Mouse (Mus musculus): ENCODE results near the gene C4b.
"Not testable (repeated sequence)": the region's sequence is repeated elsewhere in the genome, so short reads cannot be mapped to it uniquely, and the experiment has no call there.

Gene C4b

GRCm38 (mm10) chr17:34743719-34744118, at the start of gene C4b:
Gene C4b (minus strand): TSS chr17:34743882.
- in situ Hi-C loops (cut with MboI, MseI): no loop called here

- in situ Hi-C loops (cut with MboI, MseI): no loop called here
Observed at GRCm38 (mm10) chr17:34777680-34778325, 34.1 kb upstream of the C4b start.

DNA sequence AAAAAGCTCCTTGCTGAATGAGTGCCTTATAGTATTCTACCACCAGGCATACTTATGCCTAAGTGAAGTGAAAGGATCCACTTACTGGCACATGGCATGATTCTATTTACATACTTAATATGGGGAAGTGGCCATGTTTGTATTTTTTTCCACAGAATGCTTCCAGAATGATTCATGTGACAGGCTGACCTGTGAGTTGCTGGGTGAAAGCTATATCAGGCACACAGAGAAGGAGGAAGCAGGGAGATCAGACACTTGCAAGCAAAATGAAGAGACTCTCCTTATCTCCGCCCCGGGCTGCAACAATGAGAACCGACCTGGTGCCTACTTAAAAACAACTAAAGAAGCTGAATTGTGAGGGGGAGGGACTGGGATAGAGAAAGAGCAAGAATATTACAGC, 17.8 kb upstream of the C4b start:
- in situ Hi-C loops (cut with MboI, MseI): no loop called here

DNA sequence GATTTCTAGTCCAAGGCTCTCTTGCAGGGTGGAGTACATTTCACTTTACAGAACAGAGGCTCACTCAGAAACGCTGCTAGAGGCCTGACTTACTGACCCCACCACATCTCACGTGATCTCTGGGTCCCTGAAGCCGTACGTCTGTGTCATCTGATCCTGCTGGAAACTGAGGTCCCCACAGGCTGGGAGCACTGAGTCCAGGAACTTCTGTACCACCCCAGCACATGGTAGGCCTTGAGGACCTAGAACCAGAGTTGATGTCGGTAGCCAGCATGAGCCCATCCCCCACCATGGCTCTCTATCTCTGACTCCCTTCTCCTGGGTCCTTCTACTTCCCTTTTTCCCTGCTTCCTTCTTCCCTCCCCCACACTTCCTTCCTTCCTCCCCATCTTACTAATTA, 2.8 kb upstream of the C4b start:
- in situ Hi-C loops (cut with MboI, MseI): no loop called here

- in situ Hi-C loops (cut with MboI, MseI): not testable (repeated sequence)
Observed at GRCm38 (mm10) chr17:34745166-34745565, 1.5 kb upstream of the C4b start.

GRCm38 (mm10) chr17:34744611-34745010, 929 bp upstream of the C4b start:
- in situ Hi-C loops (cut with MboI, MseI): not testable (repeated sequence)

DNA sequence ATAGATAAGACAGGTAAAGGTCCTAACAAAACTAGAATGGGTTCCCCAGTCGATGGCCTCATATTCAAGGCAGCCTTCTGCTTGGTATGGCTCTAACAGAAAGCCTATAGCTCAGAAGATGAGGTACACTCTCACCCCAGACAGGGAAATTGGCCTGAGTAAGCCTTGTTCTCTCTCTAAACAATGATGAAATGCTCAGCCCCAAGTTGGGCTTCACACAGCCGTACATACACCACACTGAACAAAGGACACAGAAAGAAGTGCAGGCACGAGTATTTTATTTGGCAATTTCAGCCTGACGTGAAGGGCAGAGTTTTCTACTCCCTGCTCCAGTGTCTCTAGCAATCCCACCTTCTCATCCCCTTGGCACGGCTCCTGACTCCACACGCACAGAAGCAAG, 524 bp upstream of the C4b start:
- in situ Hi-C loops (cut with MboI, MseI): no loop called here

DNA sequence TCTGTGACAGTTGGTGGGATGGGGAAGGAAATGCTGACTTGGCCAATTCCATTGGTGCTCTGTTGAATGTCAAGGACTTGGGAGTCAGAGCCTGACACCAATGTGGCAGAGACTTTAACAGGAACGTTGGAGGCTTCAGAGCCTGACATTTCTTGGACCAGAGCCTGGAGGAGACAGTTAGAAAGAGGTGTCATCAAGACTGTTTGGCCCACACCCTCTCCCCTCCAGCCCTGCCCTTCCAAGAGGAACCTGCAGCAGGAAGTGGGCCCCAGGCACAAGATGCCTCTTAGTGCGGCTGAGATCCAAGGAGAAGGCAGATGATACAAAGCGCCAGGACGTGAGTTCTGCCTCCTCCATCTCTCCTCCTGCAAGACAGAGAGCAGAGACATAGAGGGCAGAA, 3.4 kb downstream of the C4b start:
- in situ Hi-C loops (cut with MboI, MseI): no loop called here

DNA sequence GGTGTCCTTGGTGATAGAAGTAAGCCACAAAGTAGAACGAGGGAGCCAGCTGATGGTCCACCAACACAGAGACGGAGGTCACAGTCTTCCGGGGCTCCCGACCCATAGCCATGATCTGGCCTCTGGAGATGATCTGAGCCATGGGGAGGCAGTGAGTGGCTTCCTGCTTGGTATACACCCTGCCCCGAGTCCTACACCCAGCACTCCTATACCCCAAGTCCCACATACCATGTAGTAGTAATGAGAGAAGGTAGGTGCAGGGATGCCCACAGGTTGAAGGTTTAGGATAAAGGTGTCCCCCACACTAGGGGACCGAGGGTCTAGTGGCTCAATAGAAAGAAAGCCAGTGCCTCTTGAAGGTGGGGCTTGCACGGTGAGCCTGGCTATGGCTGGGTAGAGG, 4.0 kb downstream of the C4b start:
- in situ Hi-C loops (cut with MboI, MseI): loop anchor here (5.0 kb wide), 1 partner anchor 78 kb away; no protein-coding TSS in a partner anchor

GRCm38 (mm10) chr17:34737466-34737865, 6.2 kb downstream of the C4b start:
- in situ Hi-C loops (cut with MboI, MseI): loop anchor here (5.0 kb wide), 1 partner anchor 80 kb away; no protein-coding TSS in a partner anchor

GRCm38 (mm10) chr17:34729779-34730553, 13.7 kb downstream of the C4b start:
- in situ Hi-C loops (cut with MboI, MseI): not testable (repeated sequence)

GRCm38 (mm10) chr17:34729155-34729554, 14.5 kb downstream of the C4b start:
- in situ Hi-C loops (cut with MboI, MseI): not testable (repeated sequence)

DNA sequence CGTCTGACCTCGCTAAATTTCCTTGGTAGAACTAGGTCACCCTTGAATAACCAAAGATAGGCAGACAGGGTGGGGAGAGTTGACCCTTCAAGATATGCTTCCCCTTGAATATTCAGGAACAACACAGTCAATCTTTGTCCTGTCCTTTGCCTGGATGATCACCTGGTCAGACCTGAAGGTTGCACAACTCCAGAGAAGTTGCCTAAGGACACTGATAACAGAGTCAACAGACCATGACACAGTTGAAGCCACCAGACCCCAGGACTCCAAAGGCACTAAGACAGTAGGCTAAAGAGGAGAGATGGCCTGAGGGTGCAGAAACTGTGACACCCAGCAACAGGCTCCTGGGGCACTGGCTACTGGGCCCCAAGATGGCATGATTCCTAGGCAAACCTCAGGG, 15.8 kb downstream of the C4b start:
- in situ Hi-C loops (cut with MboI, MseI): no loop called here

DNA sequence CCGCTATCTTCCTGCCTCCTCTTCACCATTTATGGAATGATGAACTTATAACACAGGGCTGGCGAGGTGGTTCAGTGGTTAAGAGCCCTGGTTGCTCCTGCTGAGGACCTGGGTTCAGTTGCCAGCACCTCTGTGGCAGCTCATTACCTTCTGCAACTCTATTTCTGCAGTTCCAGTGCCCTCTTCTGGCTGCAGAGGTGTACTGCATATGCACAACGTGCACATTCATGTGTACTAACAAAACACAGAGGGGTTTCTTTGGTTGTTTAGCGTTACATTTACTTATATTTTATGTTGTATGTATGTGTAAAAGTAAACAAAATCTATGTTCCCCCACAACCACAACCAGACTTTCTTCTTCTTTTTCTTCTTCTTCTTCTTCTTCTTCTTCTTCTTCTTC, 20.6 kb downstream of the C4b start:
- in situ Hi-C loops (cut with MboI, MseI): no loop called here

DNA sequence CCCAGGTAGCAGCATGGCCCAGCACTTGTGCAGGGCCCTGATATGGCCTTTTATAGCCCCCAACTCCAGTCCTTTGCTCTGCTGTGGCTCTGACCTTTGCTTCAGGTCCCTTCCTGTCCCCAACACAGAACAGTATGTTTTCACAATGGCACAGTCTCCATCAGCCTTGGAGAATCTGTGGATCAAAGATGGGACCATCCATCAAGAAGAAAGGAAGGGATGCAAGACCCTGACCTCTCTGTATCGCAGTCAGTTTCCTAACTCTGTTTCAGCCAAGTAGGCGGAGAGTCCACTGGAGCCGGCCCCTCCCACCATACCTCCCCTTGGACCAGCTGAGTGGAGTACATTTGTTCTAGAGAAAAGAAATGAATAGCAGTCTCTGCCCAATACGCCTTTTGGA, 21.4 kb downstream of the C4b start:
- in situ Hi-C loops (cut with MboI, MseI): not testable (repeated sequence)

GRCm38 (mm10) chr17:34719886-34720285, 23.8 kb downstream of the C4b start:
- in situ Hi-C loops (cut with MboI, MseI): not testable (repeated sequence)

DNA sequence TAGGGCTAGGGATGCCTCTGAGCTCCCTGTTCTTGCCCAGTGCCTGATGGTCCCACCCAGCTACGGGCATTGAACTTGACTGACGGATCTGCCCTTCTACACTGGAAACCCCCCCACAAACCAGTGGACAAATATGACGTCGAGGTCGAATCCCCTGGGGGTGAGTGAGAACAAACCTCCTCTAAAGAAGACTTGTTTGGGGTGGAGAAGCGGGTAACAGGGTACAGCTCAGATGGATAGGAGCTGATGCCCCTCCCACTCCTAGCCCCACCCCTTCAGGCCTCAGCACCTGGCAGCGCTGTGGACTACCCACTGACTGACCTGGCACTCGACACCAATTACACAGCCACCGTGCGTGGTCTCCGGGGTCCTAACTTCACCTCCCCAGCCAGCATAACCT, 26.3 kb downstream of the C4b start:
- in situ Hi-C loops (cut with MboI, MseI): no loop called here

GRCm38 (mm10) chr17:34716247-34716646, 27.4 kb downstream of the C4b start:
- in situ Hi-C loops (cut with MboI, MseI): no loop called here

DNA sequence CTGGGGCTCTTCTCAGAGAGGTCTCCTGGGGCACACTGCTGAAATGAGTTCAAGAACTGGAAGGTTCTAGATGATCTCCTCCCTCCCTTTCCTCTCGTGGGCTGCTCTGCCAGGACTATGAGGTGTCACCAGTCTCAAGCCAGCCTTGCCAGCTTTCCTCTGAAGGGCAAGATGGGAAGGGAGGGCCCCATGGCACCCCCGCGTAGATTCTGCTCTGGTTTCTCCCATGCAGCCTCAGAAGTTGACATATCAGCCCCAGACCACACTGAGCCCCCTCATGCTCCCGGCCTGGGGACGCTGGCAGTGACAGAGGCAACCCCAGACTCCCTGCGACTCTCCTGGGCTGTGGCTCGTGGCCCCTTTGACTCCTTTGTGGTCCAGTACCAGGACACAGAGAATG, 28.2 kb downstream of the C4b start:
- in situ Hi-C loops (cut with MboI, MseI): not testable (repeated sequence)

GRCm38 (mm10) chr17:34714908-34715445, 28.7 kb downstream of the C4b start:
- in situ Hi-C loops (cut with MboI, MseI): not testable (repeated sequence)

GRCm38 (mm10) chr17:34714181-34714907, 29.3 kb downstream of the C4b start:
- in situ Hi-C loops (cut with MboI, MseI): not testable (repeated sequence)

DNA sequence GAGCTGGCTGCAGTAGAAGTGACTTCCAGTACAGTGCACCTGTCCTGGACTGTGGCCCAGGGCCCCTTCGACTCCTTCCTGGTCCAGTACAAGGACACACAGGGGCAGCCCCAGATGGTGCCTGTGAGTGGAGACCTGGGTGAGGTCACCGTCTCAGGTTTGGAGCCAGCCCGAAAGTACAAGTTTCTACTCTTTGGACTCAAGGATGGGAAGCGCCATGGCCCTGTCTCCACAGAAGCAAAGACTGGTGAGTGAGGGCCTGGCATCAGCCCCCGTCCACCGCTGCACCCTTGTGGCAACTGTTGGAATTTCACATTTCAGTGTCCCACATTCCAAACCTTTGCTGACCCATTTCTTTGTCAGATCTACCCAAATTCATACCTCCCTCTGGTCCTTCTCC, 30.7 kb downstream of the C4b start:
- in situ Hi-C loops (cut with MboI, MseI): no loop called here

Data from T-helper 1 cell (primary cell).